Mouse (Mus musculus): ENCODE data around the gene Gm9117. TPM values are rescaled to one million over a fixed set of nuclear protein-coding genes. Genes with fewer than 3 reads are reported as not detected.

Gene Gm9117
- polyA plus RNA-seq (2017; shearing (Covaris generic)) = not detected

DNA sequence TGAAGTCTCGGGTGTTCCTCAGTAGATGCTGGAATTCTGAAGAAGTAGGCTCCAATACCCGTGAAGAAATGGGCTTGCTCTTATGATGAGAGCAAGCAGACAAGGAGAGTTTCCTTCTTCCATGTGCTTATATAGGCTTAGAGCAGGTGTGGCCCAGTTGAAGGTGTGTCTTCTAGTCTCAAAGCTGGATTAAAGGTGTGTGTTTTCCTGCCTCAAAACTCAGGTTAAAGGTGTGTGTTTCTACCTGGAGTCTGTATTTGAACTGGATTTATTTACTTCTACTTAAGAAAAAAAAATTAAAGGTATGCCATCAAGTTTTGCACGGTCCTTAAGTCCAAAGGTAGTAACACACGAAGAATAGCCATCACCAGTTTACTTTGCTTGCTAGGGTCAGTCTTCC lies at the start of gene Gm9117:
TSS of gene Gm9117 (minus strand) at position 101 of the 400 bp plus-strand sequence.

DNA sequence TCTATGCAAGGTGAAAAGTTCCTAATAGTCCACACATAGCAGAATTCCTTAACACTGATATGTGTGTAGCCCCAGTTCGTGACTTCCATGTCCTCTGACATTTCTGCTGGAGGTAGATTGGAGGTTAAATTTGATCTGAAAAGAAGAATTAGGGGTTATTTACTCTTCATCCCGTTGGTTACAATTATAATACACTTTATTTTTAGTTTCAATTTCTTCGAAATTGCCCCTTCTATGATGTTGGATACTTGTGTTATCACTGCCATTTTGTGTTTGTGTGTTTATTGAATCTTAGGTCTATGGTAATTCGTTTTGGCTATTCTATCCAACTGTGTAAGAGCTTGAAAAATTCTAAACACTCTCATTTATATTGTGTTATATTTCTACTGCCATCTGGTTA lies 17.9 kb upstream of the Gm9117 start, which contains the start of gene Tdpoz5:
TSS of gene Tdpoz5 (minus strand) at position 101 of the 400 bp plus-strand sequence.

Other genes with a start within 250 kb of the Gm9117 start
- not detected for gene Gm5773, start 170.5 kb downstream of the Gm9117 start, polyA plus RNA-seq (2017; shearing (Covaris generic))
- gene Tdpoz4, start 147.1 kb downstream of the Gm9117 start, polyA plus RNA-seq (2017; shearing (Covaris generic)) = 0.23 TPM
- not detected for gene Tdpoz3, start 117.5 kb downstream of the Gm9117 start, polyA plus RNA-seq (2017; shearing (Covaris generic))
- gene Tdpoz5, start 17.8 kb upstream of the Gm9117 start, polyA plus RNA-seq (2017; shearing (Covaris generic)) = not detected
- gene Gm9125, start 111.3 kb upstream of the Gm9117 start, polyA plus RNA-seq (2017; shearing (Covaris generic)) = not detected
- gene Gm10697, start 129.1 kb upstream of the Gm9117 start, polyA plus RNA-seq (2017; shearing (Covaris generic)) = not detected
- gene Gm10696, start 234.7 kb upstream of the Gm9117 start, polyA plus RNA-seq (2017; shearing (Covaris generic)) = not detected

Measured in CD4-positive, CD25-positive, alpha-beta regulatory T cell (primary cell).